Mouse (Mus musculus) midbrain, embryonic 10.5 days (tissue): ENCODE data around the gene Pla2g12b. TPM values are rescaled to one million over a fixed set of nuclear protein-coding genes. Genes with fewer than 3 reads are reported as not detected.

ENCODE experiments used
- DNase-seq: peaks from one replicate; pipeline ENCODE4 v3.0.0-alpha.2; 2017; ENCODE audit warnings: low spot score
- H3K27ac ChIP-seq: fragments of 300-500 bp; sonication (generic); replicated peaks from 2 replicates; pipeline ENCODE4 v1.5.1; 2016; ENCODE audit warnings: mild to moderate bottlenecking
- H3K27me3 ChIP-seq: fragments of 300-500 bp; sonication (generic); 2 replicates; pipeline ENCODE4 v1.6.1; 2016; ENCODE audit warnings: low read depth, mild to moderate bottlenecking; ENCODE audit not compliant: poor library complexity, severe bottlenecking
- H3K36me3 ChIP-seq: fragments of 300-500 bp; sonication (generic); 2 replicates; pipeline ENCODE4 v1.6.1; 2016; ENCODE audit warnings: mild to moderate bottlenecking, moderate library complexity
- H3K4me1 ChIP-seq: fragments of 300-500 bp; sonication (generic); 2 replicates; pipeline ENCODE4 v1.6.1; 2016
- H3K4me3 ChIP-seq: fragments of 300-500 bp; sonication (generic); 2 replicates; pipeline ENCODE4 v1.5.1; 2016; ENCODE audit warnings: mild to moderate bottlenecking, moderate library complexity
- H3K9me3 ChIP-seq: fragments of 300-500 bp; sonication (generic); replicated peaks from 2 replicates; pipeline ENCODE4 v1.6.1; 2016; ENCODE audit warnings: mild to moderate bottlenecking
- WGBS: fragments of 180-500 bp; shearing (Covaris S2); methylation state at CpG from one replicate; pipeline ENCODE4 v1.1.7; 2016; 5-methylcytosine and 5-hydroxymethylcytosine counted together
- polyA plus RNA-seq: library from polyadenylated mRNA; unstranded; fragments of >200 nt; fragmentation: Nextera tagmentation; extraction: Ambion mirVana; gene quantifications from 2 replicates; pipeline ENCODE4 v1.2.1, GENCODE M21; 2016

Gene Pla2g12b
- polyA plus RNA-seq, 1 experiment from 2014 or later, result not detected

DNA sequence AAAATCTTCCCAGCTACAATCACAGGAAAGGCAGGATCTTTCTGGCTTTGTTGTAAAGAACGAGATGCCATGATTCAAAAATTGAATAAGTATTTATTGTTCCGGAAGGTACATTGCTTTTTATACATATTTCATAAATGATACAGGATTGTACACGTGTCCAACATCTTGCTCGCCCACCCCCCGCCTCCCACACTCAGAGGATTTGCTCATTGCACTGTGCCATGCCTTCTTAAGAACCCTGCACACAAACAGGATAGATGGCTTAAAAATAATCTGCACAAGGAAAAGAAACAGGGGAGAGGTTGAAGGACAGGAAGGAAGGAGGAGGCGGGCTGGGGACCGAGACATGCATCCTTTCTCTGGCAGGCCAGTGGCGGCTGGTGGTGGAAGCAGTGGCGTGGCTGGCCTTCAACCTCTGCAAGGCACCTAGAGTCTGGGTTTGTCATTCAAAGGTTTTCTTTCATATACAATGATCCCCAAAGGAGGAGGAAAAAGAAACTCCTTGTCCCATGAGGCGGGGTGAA lies 43.5 kb downstream of the Pla2g12b start:
- no peak overlapping the region for H3K4me3 ChIP-seq
- no peaks in the 10 kb centered on the region for H3K36me3 ChIP-seq
- H3K4me1 ChIP-seq, result peaks cover 8% of the 10 kb centered on the region
- DNase-seq, result no peak
- 87% methylated on average over 10 of the region's 10 CpGs for WGBS
- H3K27ac ChIP-seq, result no peak overlapping the region
- H3K9me3 ChIP-seq, result no peaks in the 10 kb centered on the region
- no peaks in the 10 kb centered on the region for H3K27me3 ChIP-seq

DNA sequence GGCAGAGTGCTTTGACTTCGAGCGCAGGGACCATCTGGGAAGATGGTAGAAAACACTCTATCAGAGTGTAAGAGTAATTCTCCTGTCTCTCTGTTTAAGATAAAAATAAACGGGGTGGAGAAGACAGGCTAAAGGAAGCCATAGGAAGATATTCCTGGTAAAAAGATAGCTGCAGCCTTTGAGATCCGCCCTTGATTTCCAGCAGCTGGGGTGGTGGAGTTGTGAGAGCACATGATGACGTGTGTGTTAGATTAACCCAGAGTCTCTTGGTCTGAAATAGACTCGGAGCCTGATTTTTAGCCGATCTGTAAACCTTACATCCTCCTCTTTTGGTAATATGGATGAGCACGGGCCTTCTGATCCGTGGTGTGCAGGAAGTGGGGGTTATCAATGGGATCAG lies 44.1 kb downstream of the Pla2g12b start:
- 86% methylated on average over 9 of the region's 9 CpGs for WGBS
- Histone ChIP-seq H3K27me3 (no peaks in the 10 kb centered on the region), H3K9me3 (no peaks in the 10 kb centered on the region), H3K27ac (no peak overlapping the region), H3K36me3 (no peaks in the 10 kb centered on the region), H3K4me1 (peaks cover 8% of the 10 kb centered on the region), H3K4me3 (no peak overlapping the region)
- DNase-seq, result no peak

DNA sequence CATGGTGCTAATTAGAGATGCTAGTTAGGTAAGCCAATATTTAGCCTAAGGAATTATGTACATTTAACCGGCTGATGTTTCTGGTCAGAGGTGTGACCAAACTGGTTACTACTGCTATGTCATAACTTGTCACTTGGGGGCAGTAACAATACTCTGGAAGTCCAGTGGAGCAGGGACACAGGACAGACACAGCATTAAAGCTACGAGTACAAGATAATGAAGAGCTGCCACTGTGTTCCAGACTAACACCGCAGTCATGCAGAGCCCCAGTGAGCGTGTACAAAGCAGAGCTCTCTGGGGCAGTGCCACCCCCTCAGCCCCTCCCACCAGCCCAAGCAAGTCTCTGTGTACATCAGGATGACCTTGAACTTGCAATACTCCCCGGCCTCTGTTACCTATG lies 48.4 kb downstream of the Pla2g12b start:
- no peaks in the 10 kb centered on the region for H3K9me3 ChIP-seq
- DNase-seq, result no peak
- no peak overlapping the region for H3K27ac ChIP-seq
- no peaks in the 10 kb centered on the region for H3K4me1 ChIP-seq
- H3K36me3 ChIP-seq, result no peaks in the 10 kb centered on the region
- no peak overlapping the region for H3K4me3 ChIP-seq
- no peaks in the 10 kb centered on the region for H3K27me3 ChIP-seq
- WGBS, result 62% methylated on average over 5 of the region's 5 CpGs

DNA sequence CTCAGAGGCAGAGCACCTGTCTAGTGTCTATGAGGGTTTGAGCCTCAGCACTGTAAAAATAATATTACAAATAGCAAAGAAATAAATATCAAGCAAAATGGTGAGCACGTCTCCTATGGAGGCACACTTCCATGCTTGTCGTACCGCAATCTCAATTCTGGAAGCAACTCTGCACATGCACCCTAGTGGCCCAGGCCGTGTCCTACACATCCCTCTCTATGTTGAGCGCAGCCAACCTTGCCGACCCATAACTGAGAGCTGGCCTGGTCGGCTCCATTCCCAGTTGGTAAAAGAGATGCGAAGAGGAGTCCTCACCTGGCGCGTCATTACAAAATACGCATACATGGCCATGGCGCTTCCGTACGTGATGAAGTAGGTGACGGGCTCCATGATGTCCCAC lies 51.2 kb downstream of the Pla2g12b start:
- H3K27ac ChIP-seq, result no peak overlapping the region

DNA sequence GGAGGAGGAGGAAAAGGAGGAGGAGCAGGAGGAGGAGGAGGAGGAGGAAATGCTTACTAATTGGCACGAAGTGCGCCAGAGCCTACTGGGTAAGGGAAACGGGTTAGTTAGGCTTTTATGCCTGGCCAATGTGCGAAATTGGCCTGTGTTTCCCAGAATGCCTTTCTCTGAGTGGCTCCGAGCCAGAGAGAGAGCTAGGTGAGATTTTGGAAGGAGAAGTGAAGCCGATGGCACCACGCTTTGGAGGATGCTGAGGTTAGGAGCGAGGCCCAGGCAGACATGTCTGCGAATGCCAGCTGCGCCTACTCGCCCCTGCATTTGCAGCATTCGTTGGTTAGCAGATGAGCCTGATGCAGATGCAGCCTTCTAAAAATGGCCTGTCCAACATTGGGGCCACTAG lies 56.3 kb downstream of the Pla2g12b start:
- H3K36me3 ChIP-seq, result no peaks in the 10 kb centered on the region
- H3K27ac ChIP-seq, result no peak overlapping the region
- no peaks in the 10 kb centered on the region for H3K9me3 ChIP-seq
- H3K4me3 ChIP-seq, result no peak overlapping the region
- no peak for DNase-seq
- WGBS, result 93% methylated on average over 12 of the region's 12 CpGs
- no peaks in the 10 kb centered on the region for H3K27me3 ChIP-seq
- H3K4me1 ChIP-seq, result no peaks in the 10 kb centered on the region

More for the DNA sequence above, 51.2 kb downstream of the Pla2g12b start:
- 95% methylated on average over 15 of the region's 15 CpGs for WGBS
- no peaks in the 10 kb centered on the region for H3K9me3 ChIP-seq
- no peak overlapping the region for H3K4me3 ChIP-seq
- no peak for DNase-seq
- H3K27me3 ChIP-seq, result no peaks in the 10 kb centered on the region
- H3K4me1 ChIP-seq, result no peaks in the 10 kb centered on the region
- no peaks in the 10 kb centered on the region for H3K36me3 ChIP-seq

DNA sequence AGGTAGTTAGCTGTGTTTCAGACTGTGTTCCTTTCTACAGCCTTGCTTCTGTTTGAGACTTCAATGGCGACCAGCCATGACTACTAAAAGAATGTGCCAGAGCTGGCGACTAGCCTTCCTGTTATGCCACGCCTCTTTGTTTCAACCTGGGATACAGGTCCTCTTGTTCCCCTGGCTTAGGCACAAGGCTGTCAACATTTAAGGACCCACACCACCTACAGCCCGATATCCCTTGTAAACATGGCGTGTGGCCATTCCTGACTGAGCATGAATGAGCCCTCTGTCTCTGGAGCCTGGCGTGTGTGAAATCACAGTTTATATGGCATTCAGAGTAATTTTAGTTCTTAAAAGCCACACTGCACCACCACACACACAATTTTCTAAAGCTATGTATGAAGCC lies 58.8 kb downstream of the Pla2g12b start:
- H3K27ac ChIP-seq, result no peak overlapping the region
- H3K36me3 ChIP-seq, result no peaks in the 10 kb centered on the region
- no peak for DNase-seq
- no peak overlapping the region for H3K4me3 ChIP-seq
- no peaks in the 10 kb centered on the region for H3K9me3 ChIP-seq
- H3K27me3 ChIP-seq, result no peaks in the 10 kb centered on the region
- H3K4me1 ChIP-seq, result no peaks in the 10 kb centered on the region
- 92% methylated on average over 6 of the region's 6 CpGs for WGBS

DNA sequence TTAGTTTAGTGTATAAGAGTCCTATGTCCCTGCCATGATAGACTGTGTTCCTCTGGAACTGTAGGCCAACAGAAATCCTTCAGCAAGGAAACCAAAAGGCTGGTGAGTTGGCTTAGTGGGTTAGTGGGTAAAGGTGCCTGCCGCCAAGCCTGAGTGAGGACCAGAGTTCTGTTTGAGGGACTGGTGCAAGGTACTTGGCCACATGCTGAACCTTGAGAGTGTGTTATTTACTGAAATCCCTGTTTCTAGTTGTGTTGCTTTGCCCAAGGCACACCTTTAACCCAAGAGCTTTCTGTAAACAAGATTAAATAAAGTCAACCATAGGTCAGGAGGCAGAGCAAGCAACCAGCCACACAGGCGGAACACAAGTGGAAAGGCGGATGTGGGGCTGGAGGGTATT lies 62.1 kb downstream of the Pla2g12b start:
- no peaks in the 10 kb centered on the region for H3K27me3 ChIP-seq
- WGBS, result 87% methylated on average over 3 of the region's 3 CpGs
- no peaks in the 10 kb centered on the region for H3K36me3 ChIP-seq
- no peaks in the 10 kb centered on the region for H3K9me3 ChIP-seq
- no peak overlapping the region for H3K27ac ChIP-seq
- no peak for DNase-seq
- no peak overlapping the region for H3K4me3 ChIP-seq
- H3K4me1 ChIP-seq, result no peaks in the 10 kb centered on the region

DNA sequence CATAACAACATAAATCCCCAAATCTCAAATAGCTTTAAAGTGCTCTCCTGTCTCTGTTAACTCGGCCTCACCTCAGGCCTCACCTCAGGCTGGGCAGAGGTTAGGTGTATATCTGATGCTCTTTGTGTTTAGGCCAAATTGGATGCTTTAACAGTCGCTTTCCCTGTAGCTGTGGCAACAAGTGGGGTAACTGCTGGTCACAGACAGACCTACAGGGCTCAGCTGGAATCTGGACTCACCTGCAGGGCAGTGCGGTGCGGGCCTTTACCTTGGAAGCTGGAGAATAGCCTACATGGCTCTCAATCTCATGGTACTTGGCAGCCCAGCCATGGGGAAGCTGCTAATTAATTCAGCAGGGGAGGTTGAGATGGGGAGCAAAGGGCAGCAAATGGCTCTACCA lies 63.2 kb downstream of the Pla2g12b start:
- Histone ChIP-seq H3K27ac (no peak overlapping the region), H3K4me1 (no peaks in the 10 kb centered on the region), H3K27me3 (no peaks in the 10 kb centered on the region), H3K9me3 (no peaks in the 10 kb centered on the region), H3K4me3 (no peak overlapping the region), H3K36me3 (no peaks in the 10 kb centered on the region)
- WGBS, result 87% methylated on average over 4 of the region's 4 CpGs
- no peak for DNase-seq

DNA sequence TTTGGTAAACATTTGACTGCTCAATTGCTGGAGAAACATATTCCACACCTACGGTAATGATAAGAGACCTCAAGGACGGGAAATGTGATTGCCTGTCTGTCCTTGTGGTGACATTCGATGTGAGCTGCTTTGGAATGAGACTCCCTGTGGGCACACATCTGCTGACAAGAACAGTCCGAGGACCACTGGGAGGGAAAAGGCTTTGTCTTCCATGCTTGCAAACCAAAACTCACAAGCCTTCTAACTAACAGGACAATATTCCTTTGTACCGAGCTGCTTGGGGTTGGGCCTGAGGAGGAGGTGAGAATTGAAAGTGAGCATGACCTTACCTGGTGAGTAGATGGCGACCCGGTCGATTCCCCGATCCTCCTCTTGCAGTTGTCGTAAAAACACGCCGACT lies 63.8 kb downstream of the Pla2g12b start:
- Histone ChIP-seq H3K36me3 (no peaks in the 10 kb centered on the region), H3K27me3 (no peaks in the 10 kb centered on the region), H3K27ac (no peak overlapping the region), H3K9me3 (no peaks in the 10 kb centered on the region), H3K4me3 (no peak overlapping the region), H3K4me1 (no peaks in the 10 kb centered on the region)
- WGBS, result 89% methylated on average over 12 of the region's 12 CpGs
- DNase-seq, result no peak

DNA sequence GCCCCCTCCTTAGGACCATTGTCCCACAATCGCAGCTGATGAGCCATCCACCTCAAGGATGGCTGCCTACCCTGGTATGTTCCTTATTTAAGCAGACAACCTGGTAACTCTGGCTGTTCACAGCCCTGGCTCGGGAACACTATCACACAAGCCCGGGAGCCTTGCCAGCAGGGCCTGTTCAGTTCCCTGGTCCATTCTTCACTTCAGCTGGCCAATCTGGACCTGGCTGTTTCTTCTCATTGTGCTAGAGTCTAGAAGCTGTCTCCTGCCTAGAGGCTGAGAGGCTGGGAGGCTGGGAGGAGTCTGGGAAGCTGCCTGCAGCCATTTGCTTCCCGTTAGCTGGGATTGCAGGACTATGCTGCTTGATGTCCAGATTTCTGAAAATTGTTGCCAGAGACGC lies 67.0 kb downstream of the Pla2g12b start:
- 91% methylated on average over 5 of the region's 5 CpGs for WGBS
- Histone ChIP-seq H3K27me3 (no peaks in the 10 kb centered on the region), H3K27ac (no peak overlapping the region), H3K4me1 (no peaks in the 10 kb centered on the region), H3K4me3 (no peak overlapping the region), H3K9me3 (no peaks in the 10 kb centered on the region), H3K36me3 (no peaks in the 10 kb centered on the region)
- DNase-seq, result no peak

Other genes with a start within 250 kb of the Pla2g12b start
- 23.6 and 27.7 TPM in 2 replicates for gene Sept10, start 181.8 kb upstream of the Pla2g12b start, polyA plus RNA-seq
- gene Sowahc, start 181.7 kb upstream of the Pla2g12b start, polyA plus RNA-seq, result 13.3 and 15.7 TPM in 2 replicates
- gene P4ha1, start 80.4 kb upstream of the Pla2g12b start, polyA plus RNA-seq, result 39.6 and 50.9 TPM in 2 replicates
- 11.5 and 14.1 TPM in 2 replicates for gene Gm10273, start 8.0 kb upstream of the Pla2g12b start, polyA plus RNA-seq
- 0.40 and 1.00 TPM in 2 replicates for gene Oit3, start 38.1 kb downstream of the Pla2g12b start, polyA plus RNA-seq
- not detected in 2 replicates for gene Gm10322, start 212.4 kb downstream of the Pla2g12b start, polyA plus RNA-seq
- gene Mcu, start 213.0 kb downstream of the Pla2g12b start, polyA plus RNA-seq, result 18.5 and 18.6 TPM in 2 replicates